Mouse (Mus musculus) ovary, postnatal 36 days (tissue): ENCODE results near the gene Klc1.
"Not testable (repeated sequence)": the region's sequence is repeated elsewhere in the genome, so short reads cannot be mapped to it uniquely, and the experiment has no call there.

Experiments used
- DNase-seq: peaks from one replicate; pipeline ENCODE4 v3.0.0; 2022; ENCODE audit warnings: low spot score, mixed read lengths

Klc1 gene

GRCm38 (mm10) chr12:111758381-111759175 lies at the start of gene Klc1:
Gene Klc1 (plus strand): TSS chr12:111758849.
- peak; percentile 80 for DNase-seq

DNA sequence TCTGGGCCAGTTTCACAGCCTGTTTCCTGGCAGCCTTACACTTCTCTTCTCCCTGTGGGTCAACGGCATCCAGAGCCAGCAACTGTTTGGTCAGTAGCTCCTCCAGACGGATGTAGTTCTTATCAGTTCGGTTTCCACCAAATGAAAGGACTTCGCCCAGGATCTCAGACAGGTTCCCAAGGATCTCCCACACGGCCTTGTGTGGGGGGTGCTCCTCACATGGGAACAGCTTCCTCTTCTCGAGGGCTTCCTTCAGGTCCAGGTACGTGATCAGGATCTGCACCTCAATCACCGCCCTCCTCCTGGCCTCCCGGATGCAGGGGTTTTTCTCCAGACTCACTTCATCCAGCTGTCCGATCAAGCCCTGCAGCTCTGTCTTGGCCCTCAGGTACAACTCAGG lies 48.6 kb upstream of the Klc1 start:
- no peak for DNase-seq

- no peak for DNase-seq
These were observed 46.2 kb upstream of the Klc1 start for GRCm38 (mm10) chr12:111712476-111712875.

DNA sequence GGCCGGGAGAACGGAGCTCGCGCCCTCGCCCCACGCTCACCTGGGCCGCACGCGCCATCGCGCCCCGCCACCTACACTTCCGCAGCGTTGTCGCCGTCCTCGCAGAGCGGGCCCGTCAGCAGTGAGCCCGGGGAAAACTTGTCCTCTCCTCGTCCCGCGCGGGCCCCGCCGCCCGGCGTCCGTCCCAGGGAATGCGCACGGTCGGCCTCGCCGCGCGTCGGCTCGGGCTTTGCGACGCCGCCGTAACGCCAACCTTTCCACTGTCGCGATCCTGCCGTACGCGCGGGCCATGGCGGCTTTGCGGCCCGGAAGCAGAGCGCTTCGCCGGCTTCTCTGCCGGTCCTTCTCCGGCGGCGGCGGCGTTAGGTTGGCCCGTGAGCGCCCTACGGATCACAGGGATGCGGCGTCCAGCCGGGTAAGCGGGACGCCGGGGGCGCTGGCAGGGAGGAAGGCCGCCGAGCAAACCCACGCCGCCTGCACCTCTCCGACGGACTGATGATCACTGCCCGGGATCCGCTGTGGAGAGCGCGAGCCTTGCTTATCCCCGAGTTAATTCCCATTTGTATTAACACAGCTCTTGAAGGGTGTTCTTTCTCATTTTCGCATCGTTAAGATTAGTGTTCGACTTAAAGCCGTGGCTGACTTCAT lies 45.5 kb upstream of the Klc1 start, which contains the start of the genes Bag5 and Apopt1:
TSS of gene Bag5 (minus strand) at position 254 of the 648 bp plus-strand sequence.
TSS of gene Apopt1 (plus strand) at position 258 of the 648 bp plus-strand sequence.
- peak; percentile 93 for DNase-seq

DNA sequence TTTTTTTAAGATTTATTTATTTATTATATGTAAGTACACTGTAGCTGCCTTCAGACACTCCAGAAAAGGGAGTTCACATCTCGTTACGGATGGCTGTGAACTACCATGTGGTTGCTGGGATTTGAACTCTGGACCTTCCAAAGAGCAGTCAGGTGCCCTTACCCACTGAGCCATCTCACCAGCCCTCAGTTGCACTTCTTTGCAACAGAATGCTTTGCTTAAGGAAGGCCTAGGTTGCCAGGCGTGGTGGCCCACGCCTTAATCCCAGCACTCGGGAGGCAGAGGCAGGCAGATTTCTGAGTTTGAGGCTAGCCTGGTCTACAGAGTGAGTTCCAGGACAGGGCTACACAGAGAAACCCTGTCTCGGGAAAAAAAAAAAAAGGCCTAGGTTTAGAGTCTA lies 44.8 kb upstream of the Klc1 start:
- not testable (repeated sequence) for DNase-seq

GRCm38 (mm10) chr12:111716505-111716904 lies 42.1 kb upstream of the Klc1 start:
- DNase-seq = no peak

GRCm38 (mm10) chr12:111718656-111719055 lies 40.0 kb upstream of the Klc1 start:
- DNase-seq = no peak

- no peak for DNase-seq
These were observed 38.4 kb upstream of the Klc1 start for GRCm38 (mm10) chr12:111720222-111720621.

GRCm38 (mm10) chr12:111722654-111723053 lies 36.0 kb upstream of the Klc1 start:
- no peak for DNase-seq

DNA sequence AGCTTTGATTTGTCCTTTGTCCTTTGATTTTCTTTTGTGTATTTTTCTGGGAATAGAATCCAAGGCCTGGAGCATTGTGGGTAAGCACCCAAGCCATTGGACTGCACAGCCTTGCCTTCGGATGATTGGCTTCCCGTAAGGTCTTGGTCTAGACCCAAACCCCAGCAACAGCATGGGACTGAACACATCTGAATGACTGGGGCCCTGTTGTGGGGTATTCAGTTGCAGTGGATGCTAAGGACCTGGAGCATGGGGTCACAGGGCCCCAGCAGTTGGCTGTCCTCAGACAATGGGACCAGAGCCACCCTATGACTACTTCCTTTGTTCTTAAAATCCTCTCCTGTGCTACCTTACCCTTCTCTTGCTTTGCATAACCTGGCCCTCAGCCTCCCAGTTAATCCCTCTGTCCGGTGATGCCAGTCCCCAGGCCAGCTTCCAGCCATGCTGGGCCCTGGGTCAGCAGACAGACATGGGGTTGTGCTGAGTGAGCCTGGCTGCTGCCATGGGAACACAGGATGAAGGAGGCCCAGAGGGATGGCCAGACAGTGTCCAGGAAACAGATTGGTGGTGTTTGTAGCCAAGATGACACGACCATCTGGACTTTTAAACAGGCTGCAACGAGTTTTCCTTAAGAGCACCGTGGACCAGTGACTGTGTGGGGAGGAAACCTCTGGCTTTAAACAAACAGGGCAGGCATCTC lies 33.9 kb upstream of the Klc1 start:
- no peak for DNase-seq

DNA sequence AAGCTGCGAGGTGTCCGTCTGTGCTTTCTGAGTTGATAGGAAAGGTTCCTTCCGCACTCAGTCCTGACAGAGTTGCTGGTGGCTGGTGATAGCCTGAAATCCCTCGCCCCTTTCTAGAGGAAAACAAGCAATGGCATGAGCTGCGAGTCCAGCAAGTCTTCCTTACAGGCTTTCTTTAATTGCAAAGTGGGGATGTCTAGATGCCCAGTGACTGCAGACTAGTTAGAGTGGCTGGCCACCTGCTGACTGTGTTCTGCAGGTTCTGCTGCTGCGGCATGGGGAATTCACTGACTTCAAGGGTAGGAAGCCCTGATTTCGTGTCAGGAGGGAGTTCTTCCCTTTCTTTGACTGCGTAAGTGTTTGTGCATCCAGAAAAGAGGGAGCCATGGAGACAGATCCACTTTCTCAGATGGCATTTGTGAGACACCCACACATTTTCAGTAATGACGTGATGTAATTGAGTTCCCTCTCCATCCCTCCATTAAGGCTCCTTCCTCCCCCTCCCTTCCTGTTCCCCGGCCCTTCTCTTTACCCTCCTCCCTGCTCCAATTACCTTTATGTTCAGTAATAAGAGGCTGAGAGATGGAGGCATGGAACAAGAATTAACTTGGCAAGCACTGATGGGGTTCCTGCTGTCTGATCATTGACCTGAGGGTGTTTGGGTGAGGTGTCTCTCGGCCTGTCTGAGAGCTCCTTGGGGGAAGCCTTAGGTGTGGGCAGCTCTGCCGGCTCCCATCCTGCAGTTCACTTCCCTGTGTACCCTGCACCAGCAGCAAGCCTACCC lies 33.1 kb upstream of the Klc1 start:
- no peak for DNase-seq

DNA sequence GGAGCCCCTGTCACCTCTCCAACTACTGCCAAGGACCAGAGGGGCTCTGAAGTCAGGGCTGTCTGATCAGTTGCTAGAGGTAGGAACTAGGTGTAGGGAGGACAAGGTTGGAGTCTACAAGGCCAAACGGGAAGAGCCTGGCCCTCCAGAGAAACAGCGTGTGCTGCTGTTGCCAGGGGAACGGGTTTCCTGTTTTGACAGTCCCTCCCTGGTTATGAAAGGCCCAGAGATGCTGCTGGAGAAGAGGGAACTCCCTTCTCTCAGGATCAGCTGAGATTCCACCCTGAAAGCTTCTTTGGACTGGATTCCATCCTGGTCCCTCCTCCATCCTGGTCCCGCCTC lies 32.6 kb upstream of the Klc1 start:
- no peak for DNase-seq

DNA sequence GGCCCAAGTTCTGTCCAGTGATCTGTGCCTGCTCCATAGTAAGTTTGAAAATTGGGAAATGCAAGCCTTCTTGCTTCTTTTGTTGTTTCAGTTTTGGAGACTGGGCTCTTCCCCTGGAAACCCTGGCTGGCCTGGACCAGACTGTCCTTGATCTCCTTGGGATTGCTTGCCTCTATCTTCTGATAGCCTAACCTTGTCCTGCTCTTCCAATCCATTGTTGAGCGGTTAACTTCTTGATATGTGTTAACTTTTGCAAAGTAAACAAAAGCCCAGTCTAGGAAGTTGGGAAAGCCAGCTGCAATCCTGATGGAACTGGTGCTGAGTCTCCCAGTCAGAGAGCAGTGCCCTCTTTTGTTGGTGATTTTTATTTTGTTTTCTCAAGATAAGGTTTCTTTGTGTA lies 30.7 kb upstream of the Klc1 start:
- DNase-seq = no peak

GRCm38 (mm10) chr12:111731822-111732807 lies 26.5 kb upstream of the Klc1 start:
- peak; percentile 86 for DNase-seq

GRCm38 (mm10) chr12:111732921-111733320 lies 25.7 kb upstream of the Klc1 start:
- no peak for DNase-seq

DNA sequence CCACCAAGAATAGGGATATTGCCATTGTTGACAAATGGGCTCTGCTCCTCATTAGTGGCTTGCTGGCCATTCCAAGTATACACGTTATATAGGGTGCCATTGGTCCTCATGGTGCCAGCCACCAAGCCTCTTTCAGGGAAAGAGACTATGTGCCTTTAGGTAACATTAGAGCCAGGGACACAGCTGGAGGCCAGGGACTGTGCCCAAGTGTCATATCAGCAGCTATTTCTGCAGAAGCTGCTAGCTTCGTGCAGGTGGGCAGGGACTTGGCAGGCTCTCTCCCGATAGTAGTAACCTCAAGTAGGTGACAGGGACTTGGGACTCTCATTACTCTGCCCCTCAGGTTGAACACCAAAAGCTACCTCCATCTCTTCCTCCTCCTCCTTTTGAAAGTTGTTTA lies 23.7 kb upstream of the Klc1 start:
- DNase-seq = no peak

DNA sequence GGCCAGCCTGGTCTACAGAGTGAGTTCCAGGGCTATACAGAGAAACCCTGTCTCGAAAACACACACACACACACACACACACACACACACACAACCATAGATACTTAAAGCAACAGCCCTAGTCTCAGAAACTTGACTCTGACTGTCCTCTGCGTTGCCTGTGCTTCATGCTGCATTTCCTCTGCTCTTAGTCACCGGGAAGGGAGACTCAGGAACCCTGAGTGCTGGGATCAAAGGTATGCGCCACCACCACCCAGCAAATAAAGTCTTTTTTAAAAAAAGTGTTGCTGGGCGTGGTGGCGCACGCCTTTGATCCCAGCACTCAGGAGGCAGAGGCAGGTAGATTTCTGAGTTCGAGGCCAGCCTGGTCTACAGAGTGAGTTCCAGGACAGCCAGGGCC lies 22.0 kb upstream of the Klc1 start:
- not testable (repeated sequence) for DNase-seq

DNA sequence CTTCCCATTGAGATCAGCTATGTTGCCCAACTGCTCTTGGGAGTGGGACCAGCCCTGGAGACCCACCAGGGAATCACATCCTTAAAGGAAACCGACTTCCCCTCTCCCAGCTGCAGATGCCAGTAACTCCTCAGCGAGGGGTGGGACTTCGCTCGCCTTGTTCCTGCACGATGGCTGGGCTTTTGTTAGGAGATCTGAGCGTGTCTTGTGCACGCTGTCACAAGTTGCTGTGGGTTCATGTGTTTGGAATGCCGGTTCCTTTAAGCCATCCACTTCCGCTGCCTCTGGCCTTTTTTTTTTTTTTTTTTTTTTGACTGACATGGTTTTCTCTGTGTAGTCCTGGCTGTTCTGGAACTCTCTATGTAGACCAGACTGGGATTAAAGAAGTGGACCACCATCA lies 21.3 kb upstream of the Klc1 start:
- DNase-seq = no peak

- DNase-seq = no peak
These were observed 19.9 kb upstream of the Klc1 start for GRCm38 (mm10) chr12:111738754-111739153.

DNA sequence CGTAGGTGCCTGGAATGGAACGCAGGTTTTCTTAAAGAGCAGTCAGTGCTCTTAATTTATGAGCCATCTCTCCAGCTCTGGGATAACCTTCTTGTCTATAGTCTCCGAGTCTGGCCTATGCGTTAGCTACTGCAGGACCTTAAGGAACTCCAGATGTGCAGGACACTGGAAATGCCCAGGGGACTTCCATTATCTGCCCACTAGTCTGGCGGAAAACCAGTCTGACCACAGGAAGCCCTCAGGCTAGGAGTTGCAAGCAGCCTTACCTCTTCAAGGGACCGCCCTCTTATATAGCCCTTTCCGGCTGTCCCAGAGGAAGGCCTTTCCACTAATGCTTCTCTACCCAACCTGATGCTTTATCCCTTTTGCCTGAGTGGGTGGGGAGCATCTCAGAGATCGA lies 17.3 kb upstream of the Klc1 start:
- DNase-seq = no peak

DNA sequence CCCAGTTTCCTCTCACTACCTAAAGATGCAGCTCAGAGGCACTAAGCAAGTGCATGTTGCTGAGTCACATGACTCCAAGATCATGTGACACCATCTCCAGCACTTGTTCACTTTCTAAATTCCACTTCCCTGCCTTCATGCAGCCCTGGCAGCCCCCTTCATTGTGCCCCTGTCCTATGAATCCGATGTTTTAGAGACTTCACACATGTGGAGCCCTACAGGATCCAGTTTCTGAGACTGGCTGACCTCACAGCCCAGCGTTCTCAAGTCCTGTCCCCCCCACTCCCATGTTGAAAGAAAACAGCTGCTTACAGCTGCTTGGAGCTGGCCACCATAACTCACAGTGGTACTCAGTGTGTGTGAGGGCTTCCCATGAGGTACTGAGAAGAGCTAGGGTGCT lies 15.2 kb upstream of the Klc1 start:
- no peak for DNase-seq
